Mouse (Mus musculus): ENCODE data around the gene Thap11. TPM values are rescaled to one million over a fixed set of nuclear protein-coding genes. Genes with fewer than 3 reads are reported as not detected.

Thap11 gene
- total RNA-seq, 2 experiments from 2014 or later: 40.0 to 42.2 TPM

DNA sequence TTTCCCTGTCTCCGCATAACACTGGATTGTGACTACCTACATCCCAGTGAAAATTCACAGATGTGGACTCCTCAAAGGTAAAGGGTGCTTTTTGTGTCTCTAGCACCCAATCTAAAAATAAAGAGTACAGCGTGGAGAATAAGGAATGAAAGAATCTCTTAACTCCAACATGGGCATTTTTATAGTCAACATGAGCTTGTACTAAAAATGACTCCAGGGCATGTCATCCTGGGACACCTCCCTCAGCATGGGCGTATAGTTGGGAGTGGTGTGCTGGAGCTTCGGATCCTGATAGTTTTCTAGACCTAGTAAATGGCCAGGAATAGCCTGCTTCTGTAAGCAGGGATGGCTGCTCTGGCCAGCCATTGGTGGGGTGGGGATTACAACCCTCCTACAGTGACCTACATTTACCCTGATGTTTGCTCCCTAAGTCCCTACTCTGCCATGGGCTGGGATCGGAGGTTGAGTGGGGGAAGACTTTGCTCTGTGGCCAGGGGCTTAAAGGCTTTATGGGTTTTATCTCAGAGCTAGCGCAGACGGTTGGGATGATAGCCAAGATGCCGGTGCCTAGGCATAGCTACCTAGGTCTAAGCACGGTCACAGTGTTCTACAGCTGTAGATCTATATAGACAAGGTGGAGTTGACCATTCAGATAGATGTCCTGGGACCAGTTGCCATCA lies 43.0 kb downstream of the Thap11 start:
- no peak for DNase-seq (ENCODE audit: low spot score in 2 of 2)

DNA sequence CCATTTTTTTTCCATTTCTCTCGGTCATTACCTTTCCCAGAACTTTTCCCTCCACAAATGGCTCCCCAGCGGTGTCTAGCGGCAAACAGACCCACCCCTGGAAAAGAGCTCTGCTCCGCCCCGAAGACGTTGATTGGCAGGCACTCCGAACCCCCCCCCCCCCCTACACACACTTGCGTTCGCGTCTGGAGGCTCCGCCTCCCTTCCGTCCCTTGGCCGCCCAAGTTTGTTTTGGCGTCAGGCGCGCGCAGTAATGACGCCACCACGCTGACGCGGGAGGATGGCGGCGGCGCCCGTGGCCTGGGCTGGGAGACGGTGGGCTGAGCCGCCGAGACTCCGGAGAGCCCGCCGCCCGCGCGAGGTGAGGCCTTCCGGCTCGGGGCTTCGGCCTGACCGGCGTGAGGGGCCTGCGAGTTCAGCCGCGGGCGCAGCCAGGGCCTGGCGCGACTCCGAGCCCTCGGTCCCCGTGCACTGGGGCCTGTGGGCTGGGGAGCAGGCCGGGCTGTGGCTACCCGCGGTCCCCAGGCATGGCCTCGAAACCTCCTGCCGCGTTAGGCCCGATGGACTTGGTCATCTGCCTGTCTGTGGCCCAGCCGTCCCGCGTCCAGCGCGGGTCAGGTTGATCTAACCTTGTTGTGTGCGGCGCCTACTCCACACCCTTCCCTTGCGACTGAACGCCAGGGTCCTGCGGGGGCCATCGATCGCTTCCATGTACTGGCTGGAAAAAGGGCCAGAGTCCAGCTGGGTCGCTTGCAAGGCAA lies 45.4 kb downstream of the Thap11 start, which contains the start of gene Pskh1:
TSS of gene Pskh1 (plus strand) at position 262 of the 761 bp plus-strand sequence.
- DNase-seq (ENCODE audit: low spot score in 2 of 2): peak; percentile 82 to 86

DNA sequence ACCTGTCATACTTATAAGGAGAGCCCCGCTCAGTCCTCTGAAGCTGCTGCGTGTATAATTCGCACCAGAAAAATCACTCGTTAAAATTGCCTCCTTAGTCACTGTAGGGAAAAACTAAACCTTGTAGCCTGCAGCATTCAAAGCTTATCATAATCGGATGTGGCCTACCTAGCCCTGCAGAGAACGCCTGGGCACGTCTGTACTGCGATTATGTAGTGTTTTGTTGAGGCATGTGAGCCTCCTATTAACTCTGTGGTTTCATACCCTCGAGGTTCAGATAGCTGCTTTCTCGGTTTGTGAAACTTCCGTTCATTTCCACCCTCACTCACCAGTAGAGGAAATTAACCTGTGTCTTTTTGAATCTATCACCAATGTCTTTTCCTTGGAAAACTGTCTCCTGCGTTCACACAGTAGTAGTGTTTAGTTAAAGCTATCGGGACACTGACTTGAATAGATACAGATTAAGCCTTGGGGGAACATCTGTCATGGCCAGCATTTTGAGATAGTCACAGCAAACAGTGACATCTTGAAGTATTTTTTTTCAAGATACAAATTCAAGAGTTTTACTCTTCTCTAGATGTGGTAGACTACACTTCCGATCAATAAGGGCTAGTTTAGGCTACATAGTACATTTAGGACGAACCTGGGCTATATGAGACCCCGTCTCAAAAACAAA lies 46.1 kb downstream of the Thap11 start:
- no peak for DNase-seq (ENCODE audit: low spot score in 2 of 2)

Other genes starting within 250 kb of the Thap11 start
- gene Ripor1, start 249.9 kb upstream of the Thap11 start, total RNA-seq (2021): 10 to 100 TPM; 35.4 to 43.0 TPM
- gene Ctcf, start 218.6 kb upstream of the Thap11 start, total RNA-seq (2021): 10 to 100 TPM; 73.8 to 94.0 TPM
- gene Agrp, start 217.7 kb upstream of the Thap11 start, total RNA-seq (2021): 1 to 10 TPM in 1 of 2 experiments, under 1 TPM in 1; 0.81 to 1.5 TPM
- 1 to 10 TPM; 4.5 to 4.9 TPM for gene Carmil2, start 168.9 kb upstream of the Thap11 start, total RNA-seq (2021)
- 10 to 100 TPM; 32.2 to 36.0 TPM for gene Acd, start 154.0 kb upstream of the Thap11 start, total RNA-seq (2021)
- gene Pard6a, start 154.0 kb upstream of the Thap11 start, total RNA-seq (2021): 10 to 100 TPM; 10.8 TPM
- not detected for gene 4933405L10Rik, start 147.5 kb upstream of the Thap11 start, total RNA-seq (2021)
- gene Enkd1, start 146.9 kb upstream of the Thap11 start, total RNA-seq (2021): 10 to 100 TPM in 1 of 2 experiments, 1 to 10 TPM in 1; 9.8 to 11.7 TPM
- gene Gfod2, start 96.5 kb upstream of the Thap11 start, total RNA-seq (2021): 10 to 100 TPM in 1 of 2 experiments, 1 to 10 TPM in 1; 8.3 to 11.6 TPM
- 10 to 100 TPM; 36.5 to 37.6 TPM for gene Ranbp10, start 27.8 kb upstream of the Thap11 start, total RNA-seq (2021)
- gene Tsnaxip1, start 27.4 kb upstream of the Thap11 start, total RNA-seq (2021): not detected
- gene Cenpt, start 1.9 kb upstream of the Thap11 start, total RNA-seq (2021): 10 to 100 TPM; 15.9 to 21.7 TPM
- 10 to 100 TPM; 53.1 to 57.4 TPM for gene Nutf2, start 5.4 kb downstream of the Thap11 start, total RNA-seq (2021)
- gene Edc4, start 25.7 kb downstream of the Thap11 start, total RNA-seq (2021): 10 to 100 TPM; 50.3 to 51.3 TPM
- under 1 TPM in 1 of 2 experiments, not detected in 1; 0.90 TPM for gene Nrn1l, start 38.4 kb downstream of the Thap11 start, total RNA-seq (2021)
- 10 to 100 TPM; 44.3 to 48.7 TPM for gene Pskh1, start 45.3 kb downstream of the Thap11 start, total RNA-seq (2021)
- gene Ctrl, start 78.7 kb downstream of the Thap11 start, total RNA-seq (2021): 10 to 100 TPM in 1 of 2 experiments, not detected in 1; 98.9 TPM
- gene Psmb10, start 83.3 kb downstream of the Thap11 start, total RNA-seq (2021): 10 to 100 TPM; 76.8 to 84.8 TPM
- 10 to 100 TPM in 1 of 2 experiments, 1 to 10 TPM in 1; 2.1 to 33.5 TPM for gene Lcat, start 88.2 kb downstream of the Thap11 start, total RNA-seq (2021)
- 10 to 100 TPM; 30.9 to 40.2 TPM for gene Slc12a4, start 111.0 kb downstream of the Thap11 start, total RNA-seq (2021)
- not detected for gene Dpep3, start 124.3 kb downstream of the Thap11 start, total RNA-seq (2021)
- 10 to 100 TPM; 15.0 to 15.3 TPM for gene Dus2, start 136.2 kb downstream of the Thap11 start, total RNA-seq (2021)
- not detected for gene Dpep2nb, start 150.8 kb downstream of the Thap11 start, total RNA-seq (2021)
- gene Ddx28, start 156.8 kb downstream of the Thap11 start, total RNA-seq (2021): 10 to 100 TPM; 15.4 to 16.2 TPM
- gene Nfatc3, start 203.7 kb downstream of the Thap11 start, total RNA-seq (2021): 10 to 100 TPM; 52.0 to 52.7 TPM

All from adrenal gland, postnatal 4 days (tissue).